Mouse (Mus musculus) thymus, postnatal 25 days (tissue): ENCODE measurements around the gene Rpl22.

Source experiments
- DNase-seq: peaks from one replicate; pipeline ENCODE4 v3.0.0; 2022

Rpl22 gene

DNA sequence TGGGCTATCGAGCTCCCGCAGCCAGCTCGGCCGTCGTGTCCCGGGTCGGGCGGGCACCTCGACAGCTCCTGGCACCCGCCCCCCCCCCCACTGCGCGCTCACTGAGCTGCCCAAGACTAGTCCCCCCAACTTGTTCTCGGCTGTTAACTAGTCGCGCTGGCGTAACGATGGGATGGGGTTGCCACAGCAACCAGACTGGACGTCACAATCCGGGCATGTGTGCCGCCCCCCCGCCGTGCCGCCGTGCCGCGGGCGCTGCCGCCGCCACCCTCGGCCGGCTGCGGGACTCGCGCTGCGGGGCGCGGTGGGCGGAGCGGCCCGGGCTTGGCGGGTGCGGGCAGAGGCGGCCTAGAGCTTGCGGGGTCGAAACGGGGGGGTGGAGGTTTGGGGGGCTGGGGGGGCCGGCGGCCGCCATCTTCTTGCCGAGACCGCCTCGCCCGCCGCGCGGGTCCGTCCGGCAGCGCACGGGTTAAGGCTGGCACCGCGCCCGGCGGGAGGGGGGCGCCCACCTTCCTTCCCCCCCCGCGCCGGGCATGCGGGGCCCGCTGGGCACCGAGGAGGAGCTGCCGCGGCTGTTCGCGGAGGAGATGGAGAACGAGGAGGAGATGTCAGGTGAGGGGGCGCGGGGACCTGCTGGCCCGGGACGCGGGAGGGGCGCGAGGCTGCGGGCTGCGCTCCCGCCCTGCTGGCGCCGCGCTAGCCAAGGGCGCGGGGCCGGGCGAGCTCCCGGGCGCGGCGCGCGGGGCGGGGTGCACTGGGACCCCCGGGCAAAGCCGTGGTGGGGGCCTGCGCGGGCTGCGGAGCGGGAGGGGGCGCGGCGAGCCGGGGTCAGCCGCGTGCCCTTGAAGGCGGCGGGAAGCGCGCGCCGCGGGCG is 13.1 kb downstream of the Rpl22 start, which contains the start of gene Chd5:
Gene Chd5 (plus strand): TSS at position 233 of the 874 bp plus-strand sequence.
- no peak for DNase-seq

DNA sequence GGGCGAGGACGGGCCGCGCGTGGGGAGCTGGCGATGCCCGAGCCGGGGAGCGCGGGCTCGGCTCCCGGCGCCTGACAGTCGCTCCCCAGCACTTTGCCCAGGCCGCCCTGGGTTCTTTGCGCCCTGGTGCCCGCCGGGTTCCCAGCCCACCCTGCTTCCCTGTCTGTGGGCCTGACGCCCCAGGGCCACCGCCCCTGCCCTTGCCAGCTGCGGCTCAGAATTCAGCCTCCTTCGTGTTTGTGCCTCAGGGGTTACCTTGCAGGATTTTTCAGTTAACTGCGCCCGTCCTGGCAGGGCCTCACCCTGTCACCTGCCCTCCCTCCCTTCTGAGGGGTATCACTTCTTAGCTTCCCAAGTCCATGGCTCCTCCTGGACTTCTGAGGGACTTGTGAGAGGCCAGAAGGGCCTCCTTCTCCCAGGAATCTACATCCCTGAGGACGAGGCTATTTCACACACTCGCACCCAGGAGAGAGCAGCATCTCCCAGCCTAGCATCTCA is 13.8 kb downstream of the Rpl22 start:
- DNase-seq: no peak

DNA sequence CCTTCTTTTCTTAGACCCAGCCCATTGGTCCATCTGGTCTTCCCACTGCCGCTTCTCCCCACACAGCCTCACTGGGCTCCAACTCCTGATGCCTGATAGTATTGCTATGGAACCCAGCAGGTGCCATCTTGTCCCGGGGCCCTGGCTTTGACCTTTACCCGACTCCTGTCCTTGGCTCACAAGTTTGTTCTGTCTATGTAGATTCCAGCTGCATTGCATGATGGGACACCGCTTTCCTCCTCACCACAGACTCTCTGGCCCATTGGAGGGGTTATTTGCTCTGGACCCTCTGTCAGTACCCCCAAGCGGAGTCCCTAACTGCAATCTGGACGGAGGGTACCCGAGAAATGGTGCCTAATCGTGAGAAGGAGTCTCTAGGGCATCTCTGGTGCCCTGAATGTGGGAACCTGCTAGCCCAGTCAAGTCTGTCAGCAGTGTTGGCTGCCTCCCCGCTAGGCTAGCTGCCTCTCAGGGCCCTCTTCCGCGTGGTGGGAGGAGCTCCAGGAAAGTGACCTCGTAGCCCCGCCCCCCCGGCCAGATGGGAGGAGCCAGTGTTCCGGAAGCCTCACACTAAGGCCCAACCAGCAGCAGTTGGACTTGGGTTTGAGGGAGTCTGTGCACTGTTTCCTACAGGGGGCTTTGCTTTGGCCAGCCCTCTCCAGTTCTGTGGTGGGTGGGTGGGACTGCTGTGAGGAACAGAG is 15.2 kb downstream of the Rpl22 start:
- DNase-seq: peak; percentile 29

DNA sequence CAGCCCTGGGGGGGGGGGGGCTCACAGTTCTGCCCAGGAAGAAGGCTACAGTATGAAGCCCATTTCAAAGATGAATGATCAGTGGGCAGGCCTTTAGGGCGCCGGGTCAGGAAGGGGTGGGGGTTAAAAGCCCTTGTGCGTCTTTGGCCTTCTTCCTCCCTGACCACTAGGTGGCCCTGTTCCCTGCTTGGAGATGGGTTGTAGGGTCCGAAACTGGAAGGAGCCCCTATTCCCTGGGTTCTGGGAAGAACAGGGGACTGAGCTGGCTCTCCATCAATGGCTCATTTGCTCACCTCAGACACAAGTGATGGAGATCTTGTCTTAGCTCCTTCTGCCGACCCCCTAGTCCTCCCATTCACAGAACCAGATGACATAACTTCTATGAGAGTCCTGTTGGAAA is 17.8 kb downstream of the Rpl22 start:
- peak; percentile 16 for DNase-seq

DNA sequence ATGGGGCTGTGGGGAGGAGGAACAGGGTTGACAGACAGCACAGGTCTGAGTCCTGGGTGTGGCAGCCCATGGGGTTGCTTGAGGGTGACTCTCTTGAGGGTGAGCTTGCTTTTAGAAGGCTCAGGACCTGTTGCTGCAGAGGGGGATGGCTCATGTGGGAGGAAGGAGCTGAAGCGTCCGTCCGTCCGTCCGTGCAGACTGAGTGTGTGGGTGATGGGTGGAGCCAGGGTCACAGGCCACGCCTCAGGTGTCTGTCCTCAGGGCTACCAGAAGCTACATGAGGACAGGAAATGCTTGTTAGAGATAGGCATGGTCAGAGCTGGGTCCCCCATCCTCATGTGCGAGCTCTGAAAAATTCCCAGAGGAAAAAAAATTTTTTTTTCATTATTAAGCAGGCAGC is 19.1 kb downstream of the Rpl22 start:
- no peak for DNase-seq

DNA sequence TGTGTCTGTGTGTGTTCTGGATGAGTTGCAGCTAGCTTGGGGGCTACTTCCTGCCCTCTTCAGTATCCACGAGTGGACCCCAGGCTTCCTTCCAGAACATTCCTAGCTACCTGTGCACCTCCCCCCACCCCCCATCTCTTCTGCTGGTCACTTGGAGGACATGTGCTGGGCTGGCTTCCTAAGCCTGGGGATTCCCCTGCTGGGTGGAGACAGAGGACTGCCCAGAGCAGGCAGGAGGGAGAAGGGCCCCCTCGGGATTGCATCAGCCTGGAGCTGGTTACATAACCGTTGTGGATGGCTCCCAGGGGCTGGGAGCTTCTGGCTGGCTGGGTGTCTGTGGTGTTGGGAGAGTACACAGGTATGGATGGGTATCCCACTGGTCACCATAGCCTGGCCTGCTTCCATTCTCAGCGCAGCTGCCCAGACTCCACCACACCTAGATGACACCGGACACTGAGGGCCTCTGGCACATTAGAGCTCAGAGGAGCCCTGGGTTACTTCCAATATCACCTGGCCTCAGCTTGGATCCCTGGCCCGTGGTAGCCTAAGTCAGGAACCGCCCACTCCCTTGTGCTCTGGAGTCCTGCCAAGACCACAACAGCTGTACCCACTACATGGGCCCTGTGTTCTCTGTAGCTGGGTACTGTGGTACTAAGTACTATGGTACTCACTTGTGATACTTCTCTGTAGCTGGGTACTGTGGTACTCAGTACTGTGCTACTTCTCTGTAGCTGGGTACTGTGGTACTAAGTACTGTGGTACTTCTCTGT is 19.8 kb downstream of the Rpl22 start:
- DNase-seq: no peak

DNA sequence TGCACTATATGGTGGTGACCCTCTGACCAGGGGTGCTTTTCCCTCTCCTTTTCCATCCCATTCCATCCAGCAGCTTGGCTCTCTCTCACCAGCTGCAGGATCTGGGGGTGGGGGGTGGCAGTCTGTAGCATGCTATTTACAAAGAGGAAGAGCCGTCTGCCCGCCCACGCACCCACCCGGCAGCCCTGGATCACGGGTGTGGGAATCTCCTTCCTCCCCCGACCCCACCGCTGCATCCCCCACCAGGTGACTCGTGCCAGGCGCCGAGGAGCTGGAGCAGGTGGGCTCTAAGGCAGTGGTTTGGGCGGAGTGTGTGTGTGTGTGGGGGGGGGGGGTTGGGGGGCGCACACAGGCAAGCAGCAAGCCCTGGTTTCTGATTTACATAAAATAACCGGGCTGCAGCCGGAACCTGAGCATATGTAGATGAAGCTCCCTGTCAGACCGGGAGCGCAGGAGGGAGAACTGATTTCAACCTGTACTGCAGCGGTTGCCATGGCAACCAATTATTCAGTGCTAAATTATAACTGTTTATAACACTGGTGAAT is 24.4 kb downstream of the Rpl22 start:
- DNase-seq: no peak

DNA sequence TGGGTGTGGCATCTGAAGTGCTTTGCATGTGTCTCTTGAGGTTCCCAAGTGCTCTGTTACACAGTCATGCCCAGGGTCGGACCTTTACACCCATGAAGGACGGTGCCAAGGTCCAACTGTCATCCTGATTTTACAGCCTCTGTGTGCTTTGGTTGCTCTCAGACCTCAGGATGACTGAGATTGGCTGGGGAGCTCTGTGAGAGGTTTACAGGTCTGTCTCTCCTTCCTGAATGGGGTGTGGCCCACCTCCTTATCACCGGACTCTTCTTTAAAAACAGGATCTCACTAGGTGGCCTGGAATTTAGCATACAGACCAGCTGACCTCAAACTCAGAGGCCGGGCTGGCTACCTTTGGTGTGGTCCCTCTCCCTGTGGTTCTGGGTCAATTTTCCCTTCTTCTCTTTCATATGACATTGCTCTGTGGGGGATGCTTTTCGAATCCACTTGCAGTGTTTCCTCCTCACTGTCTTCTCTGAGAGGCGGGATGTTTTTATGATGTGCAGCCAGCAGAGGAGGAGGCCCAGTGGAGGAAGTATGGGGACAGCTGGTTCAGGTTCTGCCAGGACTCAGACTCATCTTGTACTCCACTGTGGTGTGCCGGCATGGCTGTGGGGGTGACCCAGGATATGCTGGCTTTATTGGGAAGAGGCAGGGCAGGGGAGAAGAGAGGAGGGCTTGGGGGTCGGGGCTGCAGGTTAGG is 25.3 kb downstream of the Rpl22 start:
- DNase-seq: no peak

DNA sequence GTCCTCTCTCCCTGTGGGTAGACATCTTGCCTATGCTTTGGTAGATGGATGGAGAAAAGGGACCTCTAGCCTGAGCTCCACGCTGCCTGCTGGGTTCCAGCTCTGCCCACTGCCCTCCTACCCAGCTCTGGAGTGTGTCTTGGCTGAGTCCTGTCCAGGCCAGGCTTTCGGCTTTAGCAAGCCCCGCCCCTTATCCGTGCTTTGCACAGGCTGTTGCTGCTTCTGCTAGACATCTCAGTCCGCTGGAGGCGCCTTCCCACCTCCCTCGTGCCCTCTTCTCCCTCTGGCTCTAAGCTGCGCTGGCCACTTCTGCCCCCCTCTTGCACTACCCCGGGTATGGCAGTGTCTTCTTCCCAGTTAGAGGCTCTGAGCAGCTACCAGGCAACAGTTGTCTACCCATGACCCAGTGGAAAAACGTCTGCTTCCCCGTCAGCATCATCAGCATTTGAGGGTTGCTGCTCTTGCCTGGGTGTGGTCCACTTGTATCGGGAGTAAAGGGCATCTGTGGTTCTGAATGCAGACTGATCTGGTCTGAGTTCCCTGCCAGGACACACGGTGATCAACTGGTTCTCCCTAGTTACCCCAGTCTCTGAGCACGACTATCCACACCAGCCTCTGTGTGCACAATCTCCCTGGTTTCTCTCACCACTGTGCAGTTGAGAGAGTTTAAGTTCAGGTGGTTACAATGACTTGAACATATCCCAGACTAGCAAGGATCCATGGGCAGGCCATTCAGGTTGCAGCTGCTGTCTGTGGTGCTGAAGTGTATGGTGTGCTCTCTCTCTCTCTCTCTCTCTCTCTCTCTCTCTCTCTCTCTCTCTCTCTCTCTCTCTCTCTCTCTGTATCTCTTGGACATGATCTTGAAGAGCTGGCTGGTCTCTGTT is 26.1 kb downstream of the Rpl22 start:
- DNase-seq: no peak

DNA sequence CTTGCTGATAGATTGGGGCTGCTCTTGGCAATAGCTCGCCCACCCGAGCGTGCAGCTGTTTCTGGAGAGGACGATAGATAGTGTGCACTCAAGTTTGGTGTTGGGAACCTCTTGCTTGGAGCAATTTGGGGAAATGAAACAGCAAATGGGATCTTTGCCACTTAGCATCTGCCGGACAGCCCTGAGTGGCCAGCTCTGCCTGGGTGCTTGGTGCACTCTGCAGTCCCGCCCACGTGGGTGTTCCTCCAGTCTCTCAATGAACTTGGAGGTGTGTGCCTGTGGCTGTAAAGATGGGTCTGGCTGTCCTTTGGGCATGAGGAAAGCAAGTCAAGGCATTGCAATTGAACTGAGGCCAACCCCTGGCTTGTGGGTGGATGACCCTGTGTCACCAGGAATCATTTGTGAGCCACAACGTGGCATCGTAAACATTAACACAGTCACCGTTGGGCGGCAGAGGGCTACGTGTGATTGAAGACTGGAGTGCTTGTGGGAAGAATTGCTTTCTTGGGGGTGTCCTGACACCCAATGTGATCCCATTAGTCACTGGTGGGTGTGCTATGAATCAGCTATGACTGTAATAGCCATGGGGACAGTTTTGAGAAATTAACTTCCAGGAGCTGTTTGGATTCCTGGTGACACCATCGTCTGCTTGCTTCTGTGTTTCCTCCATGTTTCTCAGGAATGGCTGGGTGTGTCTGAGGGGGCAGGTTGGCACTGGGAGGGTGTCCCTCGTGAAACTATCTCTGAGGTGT is 28.5 kb downstream of the Rpl22 start:
- no peak for DNase-seq

DNA sequence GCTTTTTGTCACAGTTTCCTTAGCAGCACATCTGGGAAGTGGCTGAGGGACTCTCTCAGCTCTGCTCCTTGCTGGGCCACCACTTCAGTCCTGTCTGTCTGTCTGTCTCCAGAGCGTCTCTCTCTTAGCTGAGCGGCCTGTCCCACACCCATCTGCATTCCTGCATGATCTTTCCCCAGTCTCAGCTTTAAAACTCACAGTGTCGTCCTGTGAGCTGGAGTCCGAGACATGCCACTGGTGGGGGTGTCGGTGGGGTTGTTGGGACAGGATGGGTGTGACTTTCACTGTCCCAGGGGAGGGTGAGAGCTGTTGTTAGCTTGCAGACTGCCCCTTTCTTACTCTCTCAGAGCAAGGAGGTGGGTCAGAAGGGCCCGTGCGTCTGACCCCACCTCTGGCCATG is 30.1 kb downstream of the Rpl22 start:
- no peak for DNase-seq

DNA sequence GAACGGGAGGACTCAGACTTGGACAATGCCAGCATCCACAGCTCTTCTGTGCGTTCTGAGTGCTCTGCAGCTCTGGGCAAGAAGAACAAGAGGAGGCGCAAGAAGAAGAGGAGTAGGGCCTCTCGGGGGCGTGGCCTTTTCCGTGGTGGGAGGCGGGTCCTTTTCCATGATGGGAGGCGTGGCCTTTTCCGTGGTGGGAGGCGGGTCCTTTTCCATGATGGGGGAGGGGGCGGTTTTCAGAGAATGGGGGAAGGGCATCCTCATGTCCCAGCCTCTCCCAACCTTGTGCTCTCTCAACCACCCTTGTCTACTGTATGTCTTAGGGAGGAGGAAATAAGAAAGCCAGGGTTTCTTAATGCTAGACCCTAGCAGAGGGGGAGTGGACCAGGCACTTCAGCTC is 34.2 kb downstream of the Rpl22 start:
- no peak for DNase-seq

DNA sequence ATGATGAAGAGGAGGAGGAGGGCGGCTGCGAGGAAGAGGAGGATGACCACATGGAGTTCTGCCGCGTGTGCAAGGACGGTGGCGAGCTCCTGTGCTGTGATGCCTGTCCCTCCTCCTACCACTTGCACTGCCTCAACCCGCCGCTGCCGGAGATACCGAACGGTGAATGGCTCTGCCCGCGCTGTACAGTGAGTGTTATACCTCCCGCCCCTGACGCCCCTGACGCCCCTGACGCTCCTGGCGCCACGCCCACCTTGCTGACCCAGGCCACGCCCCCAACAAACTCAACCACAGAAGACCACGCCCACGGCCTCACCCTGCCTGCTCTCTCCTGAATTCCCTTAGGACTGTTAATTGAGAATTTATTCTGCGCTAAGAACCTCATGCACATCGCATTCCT is 35.3 kb downstream of the Rpl22 start:
- peak; percentile 19 for DNase-seq

DNA sequence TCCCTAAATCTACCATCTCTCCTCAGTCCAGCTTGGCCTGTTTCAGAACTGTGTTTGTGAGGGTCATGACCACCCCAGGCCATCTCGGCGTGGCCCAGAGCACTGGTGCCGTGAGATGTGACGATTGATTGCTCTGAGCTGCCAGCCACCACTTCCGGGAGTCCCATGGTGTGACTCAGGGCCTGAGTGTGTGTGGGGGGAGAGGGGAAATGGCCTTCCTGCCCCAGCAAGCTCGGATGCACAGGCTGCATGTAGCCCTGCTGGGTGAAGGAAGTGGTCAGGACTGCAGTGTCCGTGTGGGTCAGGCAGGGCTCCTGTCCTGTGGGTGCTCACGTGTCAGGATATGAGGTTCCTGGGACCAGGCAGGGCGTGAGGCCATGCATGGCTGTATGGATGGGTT is 36.6 kb downstream of the Rpl22 start:
- no peak for DNase-seq

DNA sequence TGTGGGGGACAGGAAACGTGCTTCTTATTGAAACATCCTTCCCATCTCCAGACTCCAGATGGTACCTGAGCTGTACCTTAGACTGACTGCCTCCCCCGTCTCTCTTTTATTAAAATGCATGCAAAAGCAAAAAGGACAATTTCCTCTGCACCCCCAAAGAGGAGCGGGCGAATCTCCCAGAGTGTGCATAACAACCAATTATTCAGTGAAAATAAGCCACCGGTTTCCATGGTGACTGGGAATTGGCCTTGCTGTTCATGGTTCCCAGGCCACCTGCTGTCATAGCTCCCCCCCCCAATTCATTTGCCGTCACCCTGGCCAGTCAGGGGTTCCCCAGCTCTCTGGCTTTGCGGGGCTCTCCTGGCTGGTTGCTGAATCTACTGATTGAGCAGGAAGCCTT is 39.7 kb downstream of the Rpl22 start:
- no peak for DNase-seq

DNA sequence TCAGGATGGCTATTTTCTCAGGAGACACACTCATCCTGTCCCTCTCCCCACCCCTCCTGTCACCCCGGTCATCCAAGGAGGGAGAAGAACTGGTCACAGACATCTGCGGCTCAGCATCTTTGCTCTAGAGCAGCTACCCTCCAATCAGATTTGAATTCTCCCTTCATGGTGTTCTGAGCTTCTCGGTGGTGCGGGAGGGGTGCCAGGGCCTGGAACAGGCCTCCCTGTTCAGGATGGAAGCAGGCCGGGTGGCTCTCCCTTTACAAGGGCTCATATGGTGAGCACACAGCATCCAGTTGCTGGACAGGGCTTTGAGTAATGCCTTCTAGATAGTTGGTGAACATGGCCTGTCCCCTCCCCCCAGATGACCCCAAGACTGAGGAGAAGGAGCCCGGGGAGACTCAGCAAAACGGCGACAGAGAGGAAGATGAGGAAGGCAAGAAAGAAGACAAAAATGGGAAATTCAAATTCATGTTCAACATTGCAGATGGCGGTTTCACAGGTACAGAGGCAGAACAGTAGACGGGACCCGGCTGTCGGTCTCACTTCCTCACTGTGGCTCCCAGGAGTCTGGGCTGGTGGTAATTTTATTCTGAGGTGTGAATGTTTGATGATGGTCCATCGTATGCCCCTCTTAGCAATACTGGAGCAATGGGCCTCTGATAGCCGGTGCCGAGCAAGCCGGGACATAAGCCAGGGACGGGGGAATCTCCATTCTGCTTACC is 57.1 kb downstream of the Rpl22 start:
- no peak for DNase-seq
